Mouse (Mus musculus) E14TG2a.4 (cell line): Measurements from ENCODE around the gene Smad6.

Experiments
- CTCF ChIP-seq: conservative IDR thresholded peaks from 2 replicates; pipeline ENCODE4 v1.5.1; 2014; ENCODE audit warnings: low read length
- POU5F1 ChIP-seq: IDR thresholded peaks from 2 replicates; pipeline ENCODE4 v1.6.1; 2014; ENCODE audit warnings: low read length, borderline replicate concordance

- no peak for TF ChIP-seq CTCF
- TF ChIP-seq POU5F1 = no peak
Measured at GRCm38 (mm10) chr9:64024976-64025375, 3.1 kb upstream of the Smad6 start.
